Mouse (Mus musculus): ENCODE results near the gene Phyh.

Gene Phyh

DNA sequence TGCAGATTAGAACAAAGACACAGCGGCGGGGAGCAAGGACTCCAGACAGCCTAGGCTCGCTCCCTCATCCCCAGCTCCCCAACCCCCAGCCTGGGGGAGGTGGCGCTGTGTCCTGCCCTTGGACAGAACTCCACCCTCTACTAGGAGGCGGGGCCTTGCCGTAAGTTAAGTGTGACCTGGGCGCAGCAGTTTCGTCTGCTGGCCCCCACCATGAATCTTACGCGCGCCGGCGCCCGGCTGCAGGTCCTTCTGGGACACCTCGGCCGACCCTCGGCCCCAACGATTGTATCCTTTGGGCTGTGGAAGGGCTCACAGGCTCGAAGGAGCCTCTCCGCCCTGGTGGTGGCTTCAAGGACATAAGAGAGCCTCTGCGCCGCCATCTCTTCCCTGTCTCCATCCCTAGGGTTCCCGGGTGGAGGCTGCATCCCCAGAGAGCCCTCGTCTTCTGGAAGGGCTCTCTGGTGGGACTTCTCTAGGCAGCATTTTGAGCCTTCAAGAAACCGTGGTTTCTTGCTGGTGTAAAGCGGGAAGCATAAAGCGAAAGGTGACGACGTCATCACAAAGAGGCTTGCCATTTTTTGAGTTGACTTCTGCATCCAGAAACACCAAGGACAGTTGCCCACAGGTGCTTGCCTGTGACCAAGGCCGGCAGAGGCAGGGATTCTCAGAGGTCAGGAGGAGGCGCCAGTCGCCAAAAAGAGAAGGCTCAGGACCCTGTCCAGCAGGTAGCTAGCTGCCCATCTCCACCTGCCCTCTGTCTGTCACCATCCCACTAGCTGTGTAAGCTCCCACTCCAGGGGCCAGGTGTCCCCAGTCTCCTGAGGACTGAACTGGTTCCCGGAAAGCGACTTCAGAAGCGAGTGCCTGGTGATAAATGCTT is at the start of gene Phyh:
Gene Phyh, plus strand, starts transcription at position 160 of the 880 bp plus-strand sequence.
- DNase-seq (ENCODE audit: low spot score in 2 of 2) = peak; percentile 77 to 87

DNA sequence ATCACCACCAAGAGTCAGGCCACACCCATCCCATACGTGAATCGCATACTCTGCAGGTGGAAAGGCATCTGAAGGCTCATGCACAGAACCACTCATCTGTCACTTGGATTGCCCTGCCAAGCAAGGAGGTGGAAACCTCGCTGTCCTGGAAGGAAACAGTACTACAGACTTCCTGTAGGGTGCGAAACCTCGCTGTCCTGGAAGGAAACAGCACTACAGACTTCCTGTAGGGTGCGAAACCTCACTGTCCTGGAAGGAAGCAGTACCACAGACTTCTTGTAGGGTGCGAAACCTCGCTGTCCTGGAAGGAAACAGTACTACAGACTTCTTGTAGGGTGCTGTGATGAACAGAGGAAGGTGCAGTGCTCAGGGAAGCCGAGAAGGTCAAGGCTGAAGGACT is 46.1 kb upstream of the Phyh start:
- DNase-seq (ENCODE audit: low spot score in 2 of 2) = no peak

DNA sequence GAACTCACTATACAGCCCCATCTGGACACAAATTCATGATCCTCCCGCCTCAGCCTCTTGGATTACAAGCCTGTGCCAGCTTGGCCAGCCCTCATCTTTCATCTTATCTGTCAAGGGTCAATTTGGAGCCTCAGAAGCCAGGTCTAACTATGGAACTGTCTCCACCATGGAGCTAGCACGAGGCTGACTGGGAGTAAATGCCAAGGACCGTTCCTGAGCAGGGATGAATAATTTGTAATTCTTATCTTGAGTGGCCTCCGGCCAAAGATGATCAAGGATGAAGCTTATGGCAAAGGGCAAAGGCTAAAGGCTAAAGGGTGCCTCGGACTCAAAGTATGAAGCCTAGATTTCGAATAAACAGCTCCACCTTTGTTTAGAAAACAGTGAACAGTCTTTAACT is 45.5 kb upstream of the Phyh start:
- no peak for DNase-seq (ENCODE audit: low spot score in 2 of 2)

DNA sequence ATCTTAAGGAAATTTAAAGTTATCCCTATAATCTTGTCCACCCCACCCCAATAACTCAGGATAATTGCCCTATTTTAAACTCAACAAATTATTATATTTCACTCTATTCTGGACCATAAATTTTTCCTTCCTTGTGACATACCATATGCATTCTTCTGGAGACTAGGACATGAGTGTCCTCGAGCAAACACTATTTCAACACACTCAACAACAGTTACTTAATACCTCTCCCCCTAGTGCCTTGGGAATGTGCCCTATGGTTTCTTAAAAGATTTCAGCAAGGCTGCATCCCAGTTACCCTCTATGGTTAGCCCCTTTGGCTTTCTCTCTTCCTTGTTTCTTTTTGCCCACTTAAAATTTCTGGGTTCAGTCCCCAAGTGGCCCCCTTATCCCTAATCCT is 43.7 kb upstream of the Phyh start:
- DNase-seq (ENCODE audit: low spot score in 2 of 2) = no peak

DNA sequence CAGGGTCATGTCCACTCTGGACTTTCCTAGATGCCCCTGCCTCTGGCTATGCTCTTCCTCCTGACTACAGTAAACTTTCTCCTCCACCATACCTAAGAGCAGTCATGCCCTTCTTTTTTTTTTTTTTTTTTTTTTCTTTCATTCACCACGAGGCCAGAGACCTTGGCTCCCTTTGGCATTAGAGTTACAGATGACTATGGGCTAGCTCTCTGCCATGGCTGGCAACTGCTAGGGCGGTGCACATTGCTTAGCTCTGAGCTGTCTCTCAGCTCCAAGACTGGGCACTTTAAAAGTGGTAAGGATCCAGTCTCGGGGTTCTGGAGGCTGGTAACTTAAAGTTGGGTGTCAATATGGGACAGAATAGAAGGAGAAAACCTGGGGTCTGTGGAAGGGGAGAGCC is 42.7 kb upstream of the Phyh start:
- no peak for DNase-seq (ENCODE audit: low spot score in 2 of 2)

DNA sequence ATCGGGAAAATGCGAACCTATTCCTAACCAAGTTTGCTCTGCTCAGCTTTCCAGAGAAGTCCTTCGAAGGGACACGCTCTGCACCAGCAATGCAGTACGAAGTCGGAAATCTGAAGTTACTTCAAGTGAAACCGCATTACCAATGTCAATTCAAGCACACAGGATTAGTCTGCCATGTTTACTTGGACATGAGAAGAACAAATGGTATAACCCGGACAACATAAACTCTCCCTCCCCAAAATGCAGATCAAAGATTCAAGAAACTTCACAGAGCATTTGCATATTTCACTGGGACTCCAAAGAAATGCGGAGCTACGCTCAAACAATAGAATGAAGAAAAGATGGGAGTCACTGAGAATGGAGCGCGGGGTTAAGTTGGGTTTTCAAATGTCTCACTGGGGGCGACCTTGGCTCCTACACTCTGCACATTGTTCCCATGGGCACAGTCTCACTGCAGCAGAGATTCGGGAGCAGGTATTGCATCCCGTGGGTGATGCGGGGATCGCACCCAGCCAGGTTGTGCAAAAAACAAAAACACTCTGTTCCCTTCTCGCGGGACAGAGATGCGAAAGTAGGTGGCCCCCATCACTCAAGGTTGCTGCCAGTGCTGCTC is 38.0 kb upstream of the Phyh start:
- peak in 1 of 2 experiments; percentile 38 for DNase-seq (ENCODE audit: low spot score in 2 of 2)

DNA sequence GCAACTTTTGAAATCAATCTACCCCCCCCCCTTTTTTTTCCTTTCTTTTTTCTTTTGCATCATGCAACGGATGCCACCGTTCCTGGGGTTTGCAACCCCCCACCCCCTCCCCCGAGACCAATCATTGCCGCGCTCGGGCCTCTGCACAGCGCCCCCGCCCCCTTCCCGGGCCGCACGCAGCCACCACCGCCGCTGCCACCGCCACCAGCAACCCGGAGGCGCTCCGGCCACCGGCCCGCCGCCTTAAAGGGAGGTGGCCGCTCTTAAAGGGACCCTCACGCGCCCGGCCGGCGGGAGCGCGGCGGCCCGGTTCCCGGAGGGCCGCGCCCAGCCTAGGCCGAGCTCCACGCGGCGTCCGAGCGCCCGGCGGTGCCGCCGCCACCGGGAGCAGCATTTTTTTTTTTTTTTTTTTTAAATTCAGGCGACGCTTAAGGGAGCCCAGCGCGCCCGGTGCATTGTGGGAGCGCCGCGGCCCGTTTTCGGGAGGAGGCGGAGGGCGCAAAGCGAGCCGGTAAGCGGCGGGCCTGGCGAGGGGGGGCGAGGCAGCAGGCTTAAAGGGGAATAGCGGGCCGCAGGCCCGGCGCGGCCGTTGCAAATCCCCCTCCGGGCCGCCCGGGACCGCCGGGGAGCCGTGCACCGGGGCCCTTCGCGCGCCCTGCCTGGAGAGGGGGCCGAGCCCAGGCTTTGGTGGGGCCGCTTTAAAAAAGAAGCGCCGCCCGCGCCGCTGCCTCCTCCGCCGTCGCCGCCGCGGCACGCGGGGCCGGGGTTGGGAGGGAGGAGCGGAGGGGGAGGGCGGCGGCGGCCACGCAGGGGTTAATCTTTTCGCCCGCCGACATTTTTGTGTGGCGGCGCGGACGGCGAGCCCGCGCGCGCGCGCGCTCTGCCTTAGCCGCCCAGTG is 37.2 kb upstream of the Phyh start, which contains the start of gene Sephs1:
Gene Sephs1, plus strand, starts transcription at position 215 of the 899 bp plus-strand sequence.
- DNase-seq (ENCODE audit: low spot score in 2 of 2) = peak; percentile 73 to 81

DNA sequence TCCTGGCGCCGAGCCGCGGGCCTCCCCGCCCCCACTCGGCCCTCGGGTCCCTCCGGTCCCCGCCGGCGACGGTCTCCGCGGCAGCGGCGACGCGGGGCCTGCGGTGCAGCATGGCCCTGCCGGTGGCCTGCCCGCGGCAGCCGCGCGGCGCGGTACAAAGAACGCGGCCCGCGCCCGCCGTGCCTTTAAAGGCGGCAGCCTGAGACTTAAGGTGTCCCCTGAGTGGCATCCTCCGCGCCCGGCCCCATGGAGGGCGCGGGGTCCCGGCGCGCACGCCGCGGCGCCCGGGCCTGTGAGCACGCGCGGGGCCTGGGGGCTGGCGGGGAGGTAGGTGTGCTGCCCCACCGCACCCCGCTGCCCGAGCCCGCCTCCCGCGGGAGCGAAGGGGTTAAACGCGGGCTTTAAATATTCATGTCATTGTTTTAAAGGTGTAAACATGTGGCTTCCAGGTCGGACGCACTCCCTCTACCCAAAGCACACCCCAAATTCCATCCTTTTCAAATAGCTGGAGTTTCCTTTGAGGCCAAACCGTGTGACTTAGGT is 36.5 kb upstream of the Phyh start:
- peak; percentile 64 to 74 for DNase-seq (ENCODE audit: low spot score in 2 of 2)

DNA sequence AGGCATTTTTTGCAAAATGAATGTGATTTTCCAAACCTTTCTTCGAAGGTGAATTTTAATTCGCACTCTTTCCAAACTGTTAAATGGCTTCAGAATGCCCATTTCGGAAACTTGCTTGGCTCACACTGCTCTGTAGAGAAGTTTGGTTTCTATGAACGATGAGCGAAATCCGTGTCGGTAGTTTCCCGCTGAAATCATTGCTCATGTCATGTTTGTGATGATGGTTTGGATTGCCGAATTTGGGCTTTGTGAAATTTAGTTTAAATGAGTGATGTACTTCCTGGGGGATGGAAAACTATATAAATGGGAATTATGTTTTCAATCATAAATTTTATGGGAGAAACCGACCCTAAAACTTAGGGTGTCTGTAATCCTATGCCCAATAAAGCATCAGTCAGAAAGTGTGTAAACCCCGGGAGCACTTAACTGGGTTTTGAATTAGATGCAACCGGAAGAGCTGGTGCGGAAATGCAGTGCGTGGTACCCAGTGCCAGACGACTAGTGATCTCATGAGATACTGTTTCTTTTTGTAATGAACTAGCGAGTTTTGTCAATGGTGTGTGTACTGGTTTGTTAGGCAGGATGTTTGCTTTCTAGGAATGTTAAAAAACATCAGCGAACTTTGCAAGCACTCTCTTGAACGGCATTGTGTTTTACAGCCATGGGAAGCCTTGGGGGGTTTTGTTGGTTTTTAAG is 35.7 kb upstream of the Phyh start:
- DNase-seq (ENCODE audit: low spot score in 2 of 2) = no peak

DNA sequence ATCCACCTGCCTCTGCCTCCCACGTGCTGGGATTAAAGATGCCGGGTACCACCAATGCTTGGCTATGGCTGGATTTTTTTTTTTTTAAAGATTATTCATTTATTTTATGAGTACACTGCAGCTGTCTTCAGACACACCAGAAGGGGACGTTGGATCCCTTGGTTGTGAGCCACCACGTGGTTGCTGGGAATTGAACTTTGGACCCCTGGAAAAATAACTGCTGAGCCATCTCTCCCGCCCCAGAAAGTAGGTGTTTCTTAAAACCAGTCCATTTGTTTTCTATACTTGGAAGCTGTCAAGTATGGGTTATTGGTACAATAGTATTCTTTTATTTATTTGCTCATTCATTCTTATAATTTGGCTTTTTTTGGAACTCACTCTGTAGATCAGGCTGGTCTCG is 31.9 kb upstream of the Phyh start:
- no peak for DNase-seq (ENCODE audit: low spot score in 2 of 2)

DNA sequence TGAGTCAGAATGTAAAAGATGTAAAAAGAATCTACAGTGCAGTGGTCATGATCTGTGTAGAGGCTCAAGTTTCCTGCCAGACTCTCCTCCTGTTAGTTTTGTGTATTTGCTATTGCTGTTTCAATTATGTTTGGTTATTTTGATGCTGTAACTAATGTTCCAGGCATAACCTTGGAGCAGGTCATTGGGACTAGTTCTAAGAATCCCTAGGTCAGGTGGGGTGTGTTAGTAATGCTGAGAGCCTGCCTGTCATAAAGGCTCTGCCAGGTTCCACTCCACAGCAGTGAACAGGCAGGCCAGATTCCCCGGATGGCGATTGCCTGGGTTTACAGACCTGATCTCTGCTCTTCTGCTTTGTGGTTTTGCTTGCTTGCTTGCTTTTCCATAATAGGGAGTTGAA is 23.2 kb upstream of the Phyh start:
- no peak for DNase-seq (ENCODE audit: low spot score in 2 of 2)

DNA sequence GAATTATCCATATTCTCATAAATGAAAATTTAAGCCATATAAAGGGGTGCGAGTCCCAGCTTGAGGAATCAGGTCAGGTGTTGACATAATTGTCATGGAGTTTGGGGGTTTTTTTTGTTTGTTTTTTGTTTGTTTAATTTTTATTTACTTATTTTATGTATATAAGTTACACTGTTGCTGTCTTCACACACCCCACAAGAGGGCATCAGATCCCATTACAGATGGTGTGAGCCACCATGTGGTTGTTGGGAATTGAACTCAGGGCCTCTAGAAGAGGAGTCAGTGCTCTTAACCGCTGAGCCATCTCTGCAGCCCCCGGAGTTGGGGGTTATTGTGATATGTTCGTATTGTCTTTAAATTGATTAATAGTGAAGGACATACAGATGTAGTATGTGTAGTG is 21.8 kb upstream of the Phyh start:
- no peak for DNase-seq (ENCODE audit: low spot score in 2 of 2)

DNA sequence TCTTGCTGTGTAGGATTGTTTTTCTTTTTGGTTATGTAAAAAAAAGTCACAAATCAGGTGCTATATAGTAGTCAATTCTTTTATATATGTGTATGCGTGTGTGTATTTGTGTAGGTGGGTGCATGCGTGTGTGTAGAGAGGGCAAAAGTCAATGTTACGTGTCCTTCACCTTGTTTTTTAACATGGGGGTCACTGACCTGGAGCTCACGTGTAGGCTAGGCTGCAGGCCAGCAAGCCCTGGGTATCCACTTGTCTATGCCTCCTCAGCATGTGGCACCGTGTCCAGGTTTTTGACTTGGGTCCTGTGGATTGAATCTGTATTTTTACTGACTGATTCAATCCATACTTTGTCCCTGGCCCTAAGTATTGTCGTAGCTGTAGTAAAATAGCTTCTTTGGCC is 18.2 kb upstream of the Phyh start:
- DNase-seq (ENCODE audit: low spot score in 2 of 2) = no peak

DNA sequence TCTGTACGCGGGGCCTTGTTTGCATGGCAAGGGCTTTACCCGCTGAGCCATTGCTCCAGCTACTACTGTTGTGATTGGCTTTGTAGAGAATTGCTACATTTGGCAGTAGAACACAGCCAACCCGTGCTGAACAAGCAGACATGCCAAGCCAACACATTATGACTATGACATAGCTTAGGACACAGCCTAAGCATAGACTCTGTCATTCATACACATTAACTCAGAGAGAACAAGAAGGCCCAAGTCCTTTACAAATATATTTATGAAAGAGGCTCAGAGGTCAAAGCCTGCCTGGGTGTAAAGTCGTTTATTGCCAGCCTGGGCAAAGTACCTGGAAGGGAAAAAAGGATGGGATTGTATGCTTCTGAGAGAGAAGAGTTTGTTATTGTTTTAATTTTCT is 16.5 kb upstream of the Phyh start:
- no peak for DNase-seq (ENCODE audit: low spot score in 2 of 2)

DNA sequence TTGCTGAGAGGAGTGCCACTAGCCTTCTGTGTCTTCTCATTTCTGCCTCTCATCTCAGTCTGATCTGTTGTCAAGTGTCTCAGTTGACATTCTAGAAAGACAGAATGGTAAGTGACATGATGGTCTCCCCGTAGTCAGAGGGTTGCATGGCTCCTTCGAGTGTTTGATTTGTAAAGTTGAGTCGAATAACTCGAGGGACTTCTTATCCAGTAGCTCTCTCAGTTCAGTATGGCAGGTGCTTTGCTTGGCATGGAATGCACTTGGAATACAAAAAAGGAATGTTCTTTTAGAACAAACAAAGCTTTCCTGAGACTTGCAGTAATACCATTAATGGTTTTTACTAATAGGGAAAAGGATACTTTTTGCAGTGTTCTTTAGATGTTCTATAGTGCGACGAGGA is 11.7 kb upstream of the Phyh start:
- no peak for DNase-seq (ENCODE audit: low spot score in 2 of 2)

DNA sequence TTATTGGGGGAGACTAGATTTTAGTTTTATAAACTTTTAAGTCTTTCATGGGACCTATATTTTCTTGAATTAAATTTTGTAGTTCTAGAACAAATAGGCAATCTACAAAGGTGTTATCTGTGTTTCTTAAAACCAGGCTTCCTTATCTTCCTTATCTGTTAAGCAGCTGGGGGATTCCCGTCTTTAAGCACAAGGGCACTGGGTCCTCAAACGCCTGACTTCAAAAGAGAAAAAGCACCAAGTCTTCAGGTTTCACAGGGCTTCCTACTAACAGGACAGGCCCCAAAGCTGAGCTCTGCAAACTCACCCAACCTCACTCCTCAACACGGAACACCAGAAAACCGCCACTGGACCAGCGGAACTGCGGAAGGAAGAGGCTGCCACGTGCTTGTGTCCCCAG is 10.9 kb upstream of the Phyh start:
- no peak for DNase-seq (ENCODE audit: low spot score in 2 of 2)

DNA sequence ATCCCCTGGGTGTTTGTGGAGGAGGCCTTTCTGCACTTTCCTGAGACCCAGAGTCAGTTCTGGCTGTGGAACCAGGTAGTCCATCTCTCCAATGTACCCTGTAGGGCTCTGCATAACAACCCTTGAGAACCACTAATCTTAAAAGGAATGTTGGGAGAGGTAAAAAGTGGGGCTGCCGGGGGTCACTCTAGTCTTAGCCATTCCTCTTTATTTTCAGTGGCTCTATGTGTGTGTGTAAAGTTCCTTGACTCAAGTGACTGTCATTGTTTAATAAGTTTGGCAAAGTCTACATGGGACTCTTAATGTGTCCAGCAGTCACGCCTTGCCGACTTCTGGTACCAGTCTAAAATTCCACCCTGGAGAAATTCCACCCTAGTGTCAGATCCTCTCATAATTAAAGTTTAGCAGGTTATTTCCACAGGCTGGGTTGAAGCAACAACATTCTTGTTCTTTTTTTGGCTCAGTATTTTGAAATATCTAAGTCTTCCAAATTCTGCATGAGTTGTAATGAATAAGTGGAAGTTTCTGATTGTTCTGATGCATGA is 10.0 kb upstream of the Phyh start:
- DNase-seq (ENCODE audit: low spot score in 2 of 2) = no peak

DNA sequence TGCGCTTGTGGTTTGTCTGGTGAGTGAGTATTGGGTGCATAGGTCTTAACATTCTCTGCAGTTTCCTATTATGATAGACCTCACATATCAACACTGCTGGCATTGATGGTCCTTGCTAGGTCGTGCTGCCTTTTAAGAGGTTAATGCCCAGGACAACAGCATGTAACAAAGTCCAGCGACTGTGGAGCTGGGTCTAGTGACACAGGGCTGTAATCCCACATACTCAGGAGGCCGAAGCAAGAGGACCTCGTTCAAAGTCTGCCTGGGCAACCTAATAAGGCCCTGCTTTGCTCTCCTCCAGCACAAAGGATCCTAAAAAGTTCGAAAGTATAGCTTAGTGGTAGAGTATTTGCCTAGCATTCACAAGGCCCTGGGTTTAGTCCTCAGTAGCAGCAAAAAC is 8.9 kb upstream of the Phyh start:
- DNase-seq (ENCODE audit: low spot score in 2 of 2) = no peak

DNA sequence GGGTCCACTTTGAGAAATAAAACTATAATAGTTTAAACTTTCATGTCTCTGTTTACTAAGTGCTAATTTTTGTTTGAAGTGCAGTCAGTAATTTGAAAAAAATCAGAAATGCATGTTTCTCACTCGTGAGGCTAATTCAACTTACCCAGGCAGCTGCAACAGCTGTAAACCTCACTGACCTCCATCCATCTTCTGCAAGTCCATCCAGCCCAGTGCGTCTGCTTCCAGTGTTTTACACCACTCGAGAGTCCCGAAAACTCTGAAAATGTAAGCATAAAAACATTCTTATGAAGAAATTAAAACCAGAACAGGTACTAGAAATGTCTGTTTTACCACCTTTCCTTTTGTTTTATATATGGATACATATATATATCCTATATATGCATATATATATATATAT is 8.3 kb upstream of the Phyh start:
- no peak for DNase-seq (ENCODE audit: low spot score in 2 of 2)

DNA sequence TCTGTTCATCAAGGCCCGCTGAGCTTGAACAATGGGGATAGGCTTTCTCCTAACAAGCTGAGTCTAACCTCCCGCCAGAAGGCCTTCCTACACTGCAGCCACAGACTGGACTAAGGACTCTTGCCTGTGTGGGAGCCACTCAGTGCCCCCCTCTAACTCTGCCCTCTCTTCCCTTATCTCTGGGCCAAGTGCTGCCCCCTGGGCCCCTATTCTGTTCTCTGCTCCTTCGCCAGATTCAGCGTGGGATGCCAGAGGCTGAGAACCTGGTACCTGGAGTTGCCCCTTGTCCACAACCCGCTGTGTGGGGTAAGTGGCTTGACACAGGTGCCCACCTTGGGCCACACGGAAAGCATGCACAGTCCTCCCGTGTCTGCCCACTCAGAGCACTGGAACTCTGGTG is 4.9 kb upstream of the Phyh start:
- no peak for DNase-seq (ENCODE audit: low spot score in 2 of 2)

DNA sequence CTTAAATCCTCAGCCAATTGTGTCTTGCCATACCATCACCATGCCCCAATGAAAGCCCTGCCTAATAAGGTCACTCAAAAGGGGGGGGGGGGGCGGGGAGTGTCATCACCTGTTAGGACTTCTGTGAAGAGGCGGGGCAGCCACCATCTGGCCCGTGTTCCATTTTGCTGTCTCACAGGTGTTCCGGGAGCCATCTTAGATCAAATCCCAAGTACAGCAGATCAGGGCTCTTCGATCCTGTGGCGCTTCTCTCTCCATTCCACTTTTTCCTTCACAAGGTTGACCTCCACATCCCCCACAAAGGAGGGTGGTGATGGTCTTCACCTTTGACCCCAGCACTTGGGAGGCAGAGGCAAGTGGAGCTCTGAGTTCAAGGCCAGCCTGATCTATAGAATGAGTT is 2.8 kb upstream of the Phyh start:
- DNase-seq (ENCODE audit: low spot score in 2 of 2) = no peak
